Comparison of ENCODE assay signal across 17 mouse cellular contexts in the genomic region with DNA sequence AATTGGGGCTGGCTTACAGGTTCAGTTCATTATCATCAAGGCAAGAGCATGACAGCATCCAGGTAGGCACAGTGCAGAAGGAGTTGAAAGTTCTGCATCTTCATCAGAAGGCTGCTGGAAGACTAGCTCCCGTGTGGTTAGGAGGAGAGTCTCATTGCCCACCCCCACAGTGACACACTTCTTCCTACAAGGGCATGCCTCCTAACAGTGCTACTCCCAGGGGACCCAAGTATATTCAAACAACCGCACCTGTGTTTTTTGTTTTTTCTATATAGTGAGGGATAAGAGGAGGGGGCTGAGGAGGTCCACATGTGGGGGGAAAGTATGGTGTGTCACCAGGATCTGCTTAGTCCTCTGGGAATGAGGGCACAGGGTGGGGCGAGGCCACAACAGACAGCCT.
"Had no signal": no experiment of that assay in that cellular context is flagged by ENCODE, and none has a peak within 500 bp of the region (broad histone marks: within the 10 kb centered on the region; RNA-seq: fewer than 3 reads in every experiment).

No protein-coding gene starts in this region.

- H3K4me2 ChIP-seq: neural tube, embryonic 12.5 days; neural tube, embryonic 13.5 days; neural tube, embryonic 15.5 days; stomach, embryonic 15.5 days had no signal

- H3K36me3 ChIP-seq: neural tube, embryonic 12.5 days; neural tube, embryonic 13.5 days; neural tube, embryonic 15.5 days; stomach, embryonic 15.5 days had no signal

- H3K9ac ChIP-seq: neural tube, embryonic 12.5 days; neural tube, embryonic 13.5 days; neural tube, embryonic 15.5 days; stomach, embryonic 15.5 days had no signal

- H3K27me3 ChIP-seq: neural tube, embryonic 12.5 days; neural tube, embryonic 13.5 days; neural tube, embryonic 15.5 days; stomach, embryonic 15.5 days had no signal

- DNase-seq: retina, postnatal 1 day; right cerebral cortex, adult 18-20 months; right cerebral cortex, postnatal 14 days; right cerebral cortex, postnatal 25 days; right cerebral cortex, postnatal 4 days; spleen, adult 18-20 months; thymus, adult 18-20 months; thymus, adult 2 months; thymus, postnatal 14 days; thymus, postnatal 25 days; thymus, postnatal 36 days; thymus, postnatal 4 days had no signal

- H3K27ac ChIP-seq: neural tube, embryonic 12.5 days; neural tube, embryonic 13.5 days; neural tube, embryonic 15.5 days; stomach, embryonic 15.5 days; stomach, postnatal 0 days had no signal

- H3K9me3 ChIP-seq: neural tube, embryonic 12.5 days; neural tube, embryonic 13.5 days; neural tube, embryonic 15.5 days; stomach, embryonic 15.5 days had no signal

- H3K4me3 ChIP-seq: neural tube, embryonic 12.5 days; neural tube, embryonic 13.5 days; neural tube, embryonic 15.5 days; stomach, embryonic 15.5 days had no signal

- H3K4me1 ChIP-seq: neural tube, embryonic 12.5 days; stomach, embryonic 15.5 days had no signal
